Mouse (Mus musculus) kidney, adult 2 months (tissue): ENCODE data around the gene Nop53.

Experiments used
- CTCF ChIP-seq: fragments of 200-500 bp; conservative IDR thresholded peaks from 2 replicates; pipeline ENCODE4 v1.5.1; 2011; ENCODE audit warnings: low read depth, mild to moderate bottlenecking, control low read depth, low read length, moderate library complexity, mixed read lengths; ENCODE audit not compliant: insufficient read depth, insufficient read length
- POLR2A ChIP-seq: fragments of 200-500 bp; IDR thresholded peaks from one replicate; pipeline ENCODE4 v1.6.1; 2011; ENCODE audit warnings: low read depth, low read length, control low read depth

- TF ChIP-seq CTCF = no peak
- no peak for TF ChIP-seq POLR2A
Measured at GRCm38 (mm10) chr7:15987661-15988356, 41.9 kb upstream of the Nop53 start.
